Mouse (Mus musculus): ENCODE results near the gene Asb15.

The Asb15 gene

GRCm38 (mm10) chr6:24569711-24570110 is 41.8 kb downstream of the Asb15 start:
- DNase-seq: no peak

DNA sequence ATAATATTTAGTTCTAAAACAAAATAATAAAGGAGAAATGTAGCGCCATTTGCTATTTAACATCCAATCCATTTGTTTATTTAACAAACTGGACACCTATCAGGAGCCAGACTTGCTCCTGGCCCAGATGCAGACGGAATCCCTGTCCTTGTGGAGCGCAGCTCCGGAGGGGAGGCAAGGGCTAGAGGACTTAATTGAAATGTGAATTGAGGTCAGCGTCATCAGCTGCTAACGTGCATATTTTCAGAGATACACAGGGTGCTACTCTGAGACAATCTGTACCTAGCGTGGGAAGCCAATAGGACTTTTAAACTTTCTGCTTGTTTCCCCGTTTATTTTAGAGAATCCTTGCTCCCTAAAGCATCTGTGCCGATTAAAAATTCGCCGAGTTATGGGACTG is 42.3 kb downstream of the Asb15 start:
- no peak for DNase-seq

GRCm38 (mm10) chr6:24571126-24571525 is 43.2 kb downstream of the Asb15 start:
- no peak for DNase-seq

GRCm38 (mm10) chr6:24572431-24572830 is 44.5 kb downstream of the Asb15 start:
- no peak for DNase-seq

GRCm38 (mm10) chr6:24573319-24573718 is 45.4 kb downstream of the Asb15 start:
- no peak for DNase-seq

DNA sequence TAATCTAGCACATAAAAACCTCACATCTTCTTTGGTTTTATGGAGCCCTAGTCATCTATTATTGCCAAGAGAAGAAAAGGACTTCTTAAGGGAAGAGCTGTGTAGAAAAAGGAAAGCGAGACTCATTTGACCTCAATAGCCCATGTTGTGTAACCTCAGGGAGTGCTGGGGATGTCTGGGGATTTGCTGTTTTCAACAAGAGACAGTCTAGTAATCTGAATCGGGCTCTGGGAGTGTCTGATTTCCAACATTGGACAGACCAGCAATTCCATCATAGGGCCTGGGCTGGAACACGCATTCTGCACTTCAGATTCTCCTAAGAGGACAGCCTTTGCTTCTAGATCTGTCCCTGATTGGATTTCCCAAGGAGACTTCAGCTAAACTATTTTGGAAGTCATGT is 55.5 kb downstream of the Asb15 start:
- no peak for DNase-seq

DNA sequence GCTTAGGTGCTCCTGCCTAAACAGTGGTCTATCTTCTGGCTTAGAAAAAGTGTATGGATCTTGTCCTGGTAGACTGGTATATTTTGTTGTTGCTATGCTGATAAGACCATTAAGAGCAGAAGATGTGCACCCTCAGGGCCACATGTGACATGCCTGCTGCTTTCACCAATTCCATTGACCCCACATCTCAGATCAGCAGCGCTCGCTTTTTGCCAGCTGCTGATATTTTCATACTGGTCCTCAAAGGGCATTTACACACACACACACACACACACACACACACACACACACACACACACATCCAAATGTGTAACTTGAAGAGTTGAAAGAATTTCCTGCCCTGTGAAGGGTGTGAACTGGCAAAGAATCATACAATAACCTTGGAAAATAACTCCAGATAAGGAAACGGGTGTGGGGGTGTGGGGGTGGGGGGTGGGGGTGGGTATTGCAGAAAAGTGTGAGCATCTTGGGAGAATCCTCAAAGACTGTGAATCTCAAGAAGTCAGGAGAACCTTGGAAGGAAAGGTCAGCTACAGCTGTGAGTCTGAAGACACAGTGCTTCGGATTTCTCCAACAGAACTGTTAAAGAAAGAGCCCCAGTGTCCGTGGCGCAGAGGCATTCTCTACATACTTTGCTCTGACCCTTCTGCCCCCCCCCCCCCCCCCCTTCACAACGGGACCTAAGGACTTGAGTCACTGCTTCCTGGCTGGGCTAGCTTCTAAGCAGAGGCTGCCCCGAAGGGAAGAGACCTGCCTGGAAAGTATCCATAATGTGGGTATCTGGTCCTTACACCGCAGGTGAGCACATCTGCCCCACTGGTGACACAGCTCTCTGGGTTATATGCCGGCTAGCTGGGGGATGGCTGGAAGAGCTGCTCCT is 57.7 kb downstream of the Asb15 start:
- DNase-seq: no peak

DNA sequence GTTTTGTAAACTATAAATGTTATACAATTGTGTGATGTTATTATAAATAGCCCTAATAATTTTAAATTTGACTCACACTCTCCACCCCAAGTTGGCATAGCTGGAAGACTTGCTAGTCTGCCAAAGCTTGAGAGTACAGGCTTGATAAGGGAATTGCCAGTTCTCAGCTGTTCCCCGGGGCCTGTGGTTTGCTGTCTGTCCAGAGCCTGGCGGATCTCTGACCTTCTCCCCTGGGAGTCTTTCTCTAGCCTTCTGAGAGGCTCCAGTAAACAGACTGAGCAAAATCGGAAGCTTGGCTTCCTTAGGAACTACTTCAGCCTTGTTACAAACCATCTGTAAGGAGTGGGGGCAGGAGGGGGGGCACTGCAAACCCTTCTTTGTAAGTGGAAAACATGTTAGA is 58.9 kb downstream of the Asb15 start:
- DNase-seq: no peak

GRCm38 (mm10) chr6:24590282-24590681 is 62.3 kb downstream of the Asb15 start:
- no peak for DNase-seq

- no peak for DNase-seq
Measured at GRCm38 (mm10) chr6:24591525-24592218, 63.7 kb downstream of the Asb15 start.

- DNase-seq: no peak
Measured at GRCm38 (mm10) chr6:24597500-24597899, 69.6 kb downstream of the Asb15 start, which contains the start of gene Lmod2. TSS of gene Lmod2 (plus strand) at chr6:24597762.

GRCm38 (mm10) chr6:24599179-24599578 is 71.2 kb downstream of the Asb15 start:
- DNase-seq: no peak

- no peak for DNase-seq
Measured at GRCm38 (mm10) chr6:24599639-24600038, 71.7 kb downstream of the Asb15 start.

- no peak for DNase-seq
Measured at GRCm38 (mm10) chr6:24600134-24600533, 72.2 kb downstream of the Asb15 start.

- no peak for DNase-seq
Measured at GRCm38 (mm10) chr6:24600726-24601125, 72.8 kb downstream of the Asb15 start.

GRCm38 (mm10) chr6:24601668-24602067 is 73.7 kb downstream of the Asb15 start:
- no peak for DNase-seq

DNA sequence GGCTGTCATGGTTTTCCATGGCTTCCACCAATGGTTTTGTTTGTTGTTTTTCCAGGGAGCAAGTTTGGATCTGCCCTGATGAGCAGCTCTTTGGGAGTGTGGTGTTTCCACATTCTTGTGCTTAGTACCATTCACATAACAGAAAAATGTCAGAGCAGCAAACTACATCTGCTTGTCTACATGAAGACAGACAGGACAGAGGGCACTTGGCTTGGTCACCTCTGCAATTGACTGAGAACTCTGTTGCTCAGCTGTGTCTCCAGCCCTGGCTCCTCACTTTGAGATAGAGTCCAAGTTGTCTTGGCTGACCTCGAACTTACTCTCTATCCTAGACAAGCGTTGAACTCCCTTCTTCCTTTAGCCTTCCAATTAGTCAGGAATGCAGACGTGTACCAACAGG is 74.4 kb downstream of the Asb15 start:
- no peak for DNase-seq

GRCm38 (mm10) chr6:24602993-24603392 is 75.0 kb downstream of the Asb15 start:
- DNase-seq: no peak

DNA sequence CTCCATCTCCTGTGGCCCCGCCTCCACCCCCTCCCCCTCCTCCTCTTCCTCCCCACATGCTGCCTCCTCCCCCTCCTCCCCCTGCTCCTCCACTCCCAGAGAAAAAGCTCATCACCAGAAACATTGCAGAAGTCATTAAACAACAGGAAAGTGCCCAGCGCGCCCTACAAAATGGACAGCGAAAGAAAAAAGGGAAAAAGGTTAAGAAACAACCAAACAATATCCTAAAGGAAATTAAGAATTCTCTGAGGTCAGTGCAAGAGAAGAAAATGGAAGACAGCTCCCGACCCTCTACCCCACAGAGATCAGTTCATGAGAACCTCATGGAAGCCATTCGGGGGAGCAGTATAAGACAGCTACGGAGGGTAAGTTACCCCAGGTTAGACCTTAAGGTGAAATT is 76.3 kb downstream of the Asb15 start:
- DNase-seq: no peak

GRCm38 (mm10) chr6:24605631-24606030 is 77.7 kb downstream of the Asb15 start:
- no peak for DNase-seq

- no peak for DNase-seq
Measured at GRCm38 (mm10) chr6:24606512-24606911, 78.6 kb downstream of the Asb15 start.

GRCm38 (mm10) chr6:24607531-24607930 is 79.6 kb downstream of the Asb15 start:
- DNase-seq: no peak

- no peak for DNase-seq
Measured at GRCm38 (mm10) chr6:24608129-24608528, 80.2 kb downstream of the Asb15 start.

DNA sequence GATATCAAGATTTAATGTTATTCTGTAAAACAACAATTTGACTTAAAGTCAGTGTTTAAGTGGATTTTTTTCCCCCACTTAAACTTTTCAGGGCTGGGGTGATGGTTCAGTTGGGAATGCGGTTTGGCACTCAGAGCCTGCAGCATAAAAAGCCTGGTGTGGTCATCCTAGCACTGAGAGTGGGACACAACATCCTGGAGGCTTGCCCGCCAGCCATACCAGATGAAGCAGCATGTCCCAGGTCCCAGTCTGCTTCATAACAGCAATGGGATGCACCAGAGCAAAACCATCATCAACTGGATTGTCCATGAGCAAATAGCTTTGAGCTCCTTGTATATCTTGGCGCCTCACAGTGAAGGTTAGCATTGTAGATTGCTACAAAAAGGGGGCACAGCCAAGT is 80.7 kb downstream of the Asb15 start:
- no peak for DNase-seq

All from cerebellum, adult 9-11 months (tissue).